Comparison of ENCODE assay signal across 10 mouse cellular contexts in the genomic region with DNA sequence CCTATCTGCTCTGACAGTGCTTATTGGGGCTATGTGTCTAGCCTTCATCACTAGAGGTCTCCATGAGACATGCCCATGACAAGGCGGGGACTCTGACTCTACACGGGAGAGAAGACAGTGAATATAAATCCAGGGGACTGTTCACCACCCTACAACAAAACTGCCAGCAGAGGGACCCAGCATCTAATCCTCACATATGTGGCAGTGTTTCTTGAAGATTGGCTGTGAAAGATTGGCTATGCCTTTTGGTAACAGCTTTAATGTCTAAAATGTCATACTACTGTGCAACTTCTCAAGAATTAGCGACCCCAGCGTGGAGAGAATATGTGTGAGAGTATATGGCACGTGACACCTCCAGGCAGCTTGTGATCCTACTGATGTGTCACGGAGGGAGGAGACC.
A peak's percentile ranks its signal among the peaks of the same experiment; 100 is the strongest.
DNase-seq lines count a peak whose midpoint lies in the region; ATAC-seq and TF ChIP-seq lines count a peak whose summit lies in the region.
"Had no signal": no experiment of that assay in that cellular context is flagged by ENCODE, and none has a peak within 500 bp of the region (broad histone marks: within the 10 kb centered on the region; RNA-seq: fewer than 3 reads in every experiment).

No protein-coding gene starts in this region.

- H3K27ac ChIP-seq in midbrain, embryonic 14.5 days (replicated peaks; ENCODE audit: low read depth, low read length) = no peak overlapping the region
- no peak overlapping the region for H3K27ac ChIP-seq in midbrain, embryonic 10.5 days (replicated peaks)
- no peak overlapping the region for H3K27ac ChIP-seq in cortical plate, adult 2 months (ENCODE audit: insufficient read depth, low read length)
- H3K27ac ChIP-seq: embryonic facial prominence, embryonic 13.5 days; heart, embryonic 15.5 days had no signal

- no peak overlapping the region for H3K4me2 ChIP-seq in midbrain, embryonic 14.5 days (ENCODE audit: low read length)
- H3K4me2 ChIP-seq: embryonic facial prominence, embryonic 13.5 days; heart, embryonic 15.5 days had no signal

- no peak overlapping the region for H3K9ac ChIP-seq in midbrain, embryonic 14.5 days (replicated peaks; ENCODE audit: low read length)
- H3K9ac ChIP-seq: embryonic facial prominence, embryonic 13.5 days; heart, embryonic 15.5 days had no signal

- TF ChIP-seq POLR2A in cortical plate, adult 2 months (IDR thresholded peaks at IDR 0.05; ENCODE audit: extremely low read depth, insufficient read depth, low read length) = no peak

- 68% methylated on average over 6 of the region's 6 CpGs for WGBS in midbrain, embryonic 14.5 days
- 71% methylated on average over 6 of the region's 6 CpGs for WGBS in midbrain, embryonic 10.5 days

- no peak for DNase-seq in frontal cortex, postnatal 25 days (ENCODE audit: low spot score in 2 of 2)
- DNase-seq in midbrain, embryonic 14.5 days = peak; percentile 39
- no peak for DNase-seq in midbrain, embryonic 10.5 days (ENCODE audit: low spot score)
- DNase-seq in lung, postnatal 36 days = peak; percentile 47
- no peak for DNase-seq in thymus, postnatal 25 days
- DNase-seq in right cerebral cortex, adult 18-20 months = no peak

- ATAC-seq in frontal cortex, adult (ENCODE audit: low TSS enrichment) = peak; percentile 81
- no peak for ATAC-seq in midbrain, embryonic 14.5 days (ENCODE audit: low FRiP score, low TSS enrichment)

- H3K4me1 ChIP-seq in midbrain, embryonic 14.5 days (ENCODE audit: control insufficient read depth, insufficient read depth, low read length) = no peaks in the 10 kb centered on the region
- H3K4me1 ChIP-seq in midbrain, embryonic 10.5 days = peaks cover 5% of the 10 kb centered on the region
- H3K4me1 ChIP-seq in cortical plate, adult 2 months (ENCODE audit: control insufficient read depth, insufficient read depth, low read length) = no peaks in the 10 kb centered on the region
- H3K4me1 ChIP-seq: embryonic facial prominence, embryonic 13.5 days; heart, embryonic 15.5 days had no signal

- H3K27me3 ChIP-seq in midbrain, embryonic 14.5 days (ENCODE audit: control insufficient read depth, insufficient read depth, low read length) = no peaks in the 10 kb centered on the region
- H3K27me3 ChIP-seq in midbrain, embryonic 10.5 days (ENCODE audit: low read depth, poor library complexity, severe bottlenecking) = no peaks in the 10 kb centered on the region
- H3K27me3 ChIP-seq: embryonic facial prominence, embryonic 13.5 days; heart, embryonic 15.5 days had no signal

- peak; percentile 40; the same call in 1 of the 2 replicates for TF ChIP-seq CTCF in cortical plate, adult 2 months (IDR thresholded peaks at IDR 0.05; ENCODE audit: extremely low read depth, insufficient read depth, low read length)

- H3K4me3 ChIP-seq in midbrain, embryonic 14.5 days (replicated peaks; ENCODE audit: low read depth, low read length) = no peak overlapping the region
- no peak overlapping the region for H3K4me3 ChIP-seq in midbrain, embryonic 10.5 days
- H3K4me3 ChIP-seq in cortical plate, adult 2 months (ENCODE audit: insufficient read depth, low read length) = no peak overlapping the region
- H3K4me3 ChIP-seq: embryonic facial prominence, embryonic 13.5 days; heart, embryonic 15.5 days had no signal

- no peaks in the 10 kb centered on the region for H3K9me3 ChIP-seq in midbrain, embryonic 14.5 days (ENCODE audit: control insufficient read depth, low read length)
- H3K9me3 ChIP-seq in midbrain, embryonic 10.5 days (replicated peaks) = no peaks in the 10 kb centered on the region
- H3K9me3 ChIP-seq: embryonic facial prominence, embryonic 13.5 days; heart, embryonic 15.5 days had no signal

- H3K36me3 ChIP-seq in midbrain, embryonic 14.5 days (ENCODE audit: control insufficient read depth, insufficient read depth, low read length) = no peaks in the 10 kb centered on the region
- H3K36me3 ChIP-seq in midbrain, embryonic 10.5 days = no peaks in the 10 kb centered on the region
- H3K36me3 ChIP-seq: embryonic facial prominence, embryonic 13.5 days; heart, embryonic 15.5 days had no signal

Comparison
In these comparisons a context has a peak if more than half of its experiments do, and no peak if none do; other contexts are left out.
1. DNase-seq: peak in midbrain, embryonic 14.5 days (single experiment) and lung, postnatal 36 days (single experiment); none in frontal cortex, postnatal 25 days (0 of 2), midbrain, embryonic 10.5 days (single experiment), thymus, postnatal 25 days (single experiment) and right cerebral cortex, adult 18-20 months (single experiment).